Mouse (Mus musculus): ENCODE data around the gene Cdiptos.

Gene Cdiptos

DNA sequence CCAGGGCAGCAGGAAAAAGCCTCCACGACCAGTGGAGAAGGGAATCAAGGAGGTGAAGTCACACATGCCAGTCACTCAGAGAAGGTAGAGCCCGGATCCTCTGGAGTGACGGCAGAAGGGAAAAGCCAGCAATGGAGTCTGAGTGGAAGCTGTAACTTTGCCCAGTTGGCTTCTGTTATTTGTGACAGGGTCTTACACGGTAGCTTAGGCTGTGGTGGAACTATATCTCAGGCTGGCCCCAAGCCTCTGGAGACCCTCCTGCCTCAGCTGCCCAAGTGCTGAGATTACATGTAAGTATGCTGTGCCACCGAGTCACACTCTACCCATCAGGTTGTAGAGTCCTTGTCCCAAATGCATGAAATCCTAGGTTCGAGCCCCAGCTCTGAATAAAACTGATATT is 37.5 kb upstream of the Cdiptos start:
- DNase-seq = peak in 1 of 2 experiments; percentile 32

DNA sequence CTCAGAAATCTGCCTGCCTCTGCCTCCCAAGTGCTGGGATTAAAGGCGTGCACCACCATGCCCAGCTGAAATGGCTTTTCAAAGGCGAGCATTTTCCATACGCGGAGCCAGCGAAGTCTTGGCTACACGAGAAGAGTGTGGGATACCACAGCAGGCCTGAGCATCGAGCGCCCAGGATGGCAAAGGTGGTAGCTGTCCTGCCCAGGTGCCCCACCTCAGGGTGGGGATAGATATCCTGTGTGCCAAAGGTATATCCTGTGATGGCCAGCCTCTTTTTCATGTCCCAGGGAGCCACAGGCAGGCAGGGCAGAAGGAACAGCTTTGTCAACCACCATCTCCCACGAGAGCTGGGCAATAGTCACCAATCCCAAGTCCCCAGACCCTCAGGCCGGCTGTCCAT is 36.9 kb upstream of the Cdiptos start:
- DNase-seq = peak in 1 of 2 experiments; percentile 44

DNA sequence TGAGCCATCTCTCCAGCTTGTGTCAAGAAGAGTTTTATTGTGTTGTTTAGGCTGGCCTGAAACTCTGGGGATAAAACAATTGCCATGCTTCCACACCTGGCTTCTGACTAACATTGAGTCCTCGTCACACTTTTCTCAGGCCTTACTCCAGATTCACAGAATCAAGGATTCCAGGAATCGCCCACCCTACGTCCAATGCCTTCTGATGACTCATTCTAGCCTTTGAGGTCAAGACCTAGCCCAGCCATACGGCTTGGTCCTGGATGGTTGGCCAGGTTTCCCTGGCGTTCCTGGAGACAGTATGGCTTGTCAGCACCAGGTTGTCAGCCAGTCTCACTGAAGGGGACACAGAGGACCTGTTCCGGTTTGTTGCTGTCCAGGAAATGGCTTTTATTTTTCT is 36.5 kb upstream of the Cdiptos start:
- peak; percentile 38 to 49 for DNase-seq

DNA sequence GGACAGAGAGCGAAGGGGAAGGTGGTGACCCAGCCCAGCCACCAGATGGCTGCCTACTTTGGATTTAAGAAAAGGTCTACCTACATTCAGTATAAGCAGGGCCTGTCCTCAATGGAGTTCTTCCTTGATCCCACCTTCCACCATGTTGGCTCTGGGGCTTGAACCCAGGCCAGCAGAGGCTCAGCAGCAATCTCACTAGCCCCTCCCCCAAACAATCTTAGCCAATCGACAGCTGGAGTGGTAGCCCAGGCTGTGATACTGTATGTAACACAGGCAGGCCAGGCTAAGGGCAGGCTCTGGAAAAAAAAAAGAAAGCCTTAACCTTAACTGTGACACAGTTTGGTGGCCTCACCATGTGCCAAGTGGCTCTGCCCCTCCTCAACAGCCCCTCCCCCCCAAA is 35.8 kb upstream of the Cdiptos start:
- DNase-seq = peak in 1 of 2 experiments; percentile 45

DNA sequence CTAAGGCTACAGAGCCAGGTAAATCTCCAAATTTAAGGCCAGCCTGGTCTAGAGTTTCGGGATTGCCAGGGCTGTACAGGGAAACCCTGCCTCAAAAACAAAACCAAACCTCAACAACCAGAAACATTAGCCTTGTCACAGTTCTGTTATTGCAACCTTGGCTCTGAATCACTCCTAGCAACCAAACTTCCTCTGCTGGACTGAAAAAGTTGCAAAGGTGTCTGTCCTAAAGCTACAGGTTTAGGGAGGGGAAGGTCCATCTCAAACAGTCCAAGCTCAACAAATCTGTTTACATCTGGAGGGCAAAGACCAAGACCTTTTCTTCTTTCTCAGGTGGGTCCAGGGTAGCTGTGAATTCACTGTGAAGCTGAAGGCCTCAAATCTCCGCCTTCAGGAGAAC is 35.2 kb upstream of the Cdiptos start:
- DNase-seq = no peak

DNA sequence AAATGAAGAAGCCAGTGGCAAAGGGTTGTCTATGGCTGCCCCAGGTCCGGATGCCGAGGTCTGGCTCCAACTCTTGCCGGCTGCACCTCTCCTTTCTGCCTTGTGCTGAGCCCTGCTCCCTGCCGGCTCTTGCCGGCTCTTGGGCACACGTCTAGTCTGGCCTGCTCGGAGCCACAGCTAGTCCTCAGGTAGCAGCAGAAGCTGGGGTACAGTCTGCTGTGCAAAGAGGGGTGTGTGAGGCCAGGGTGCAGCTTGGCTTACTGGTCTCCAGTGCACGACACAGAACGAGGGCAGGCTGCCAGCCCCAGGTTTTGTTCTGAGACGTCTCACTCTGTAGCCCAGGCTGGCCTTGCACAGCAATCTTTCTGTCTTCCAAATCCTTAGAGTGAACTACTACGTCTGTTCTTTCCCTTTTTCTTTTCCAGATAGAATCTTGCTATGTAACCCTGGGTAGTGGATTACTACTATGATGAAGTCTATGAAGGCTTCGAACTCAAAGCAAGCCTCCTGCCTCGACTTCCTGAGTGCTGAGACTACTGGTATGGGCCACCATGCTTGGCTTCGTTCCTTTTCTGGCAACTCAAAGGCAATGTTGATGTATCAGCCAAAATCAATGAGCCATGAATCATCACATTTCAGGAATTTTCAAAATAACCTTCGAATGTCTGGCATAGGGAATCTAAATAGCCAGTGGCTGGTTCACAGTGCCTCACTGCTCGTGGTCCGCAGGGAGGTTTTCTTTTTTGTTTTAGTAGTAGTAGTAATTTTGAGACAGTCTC is 33.6 kb upstream of the Cdiptos start:
- peak; percentile 75 to 78 for DNase-seq

DNA sequence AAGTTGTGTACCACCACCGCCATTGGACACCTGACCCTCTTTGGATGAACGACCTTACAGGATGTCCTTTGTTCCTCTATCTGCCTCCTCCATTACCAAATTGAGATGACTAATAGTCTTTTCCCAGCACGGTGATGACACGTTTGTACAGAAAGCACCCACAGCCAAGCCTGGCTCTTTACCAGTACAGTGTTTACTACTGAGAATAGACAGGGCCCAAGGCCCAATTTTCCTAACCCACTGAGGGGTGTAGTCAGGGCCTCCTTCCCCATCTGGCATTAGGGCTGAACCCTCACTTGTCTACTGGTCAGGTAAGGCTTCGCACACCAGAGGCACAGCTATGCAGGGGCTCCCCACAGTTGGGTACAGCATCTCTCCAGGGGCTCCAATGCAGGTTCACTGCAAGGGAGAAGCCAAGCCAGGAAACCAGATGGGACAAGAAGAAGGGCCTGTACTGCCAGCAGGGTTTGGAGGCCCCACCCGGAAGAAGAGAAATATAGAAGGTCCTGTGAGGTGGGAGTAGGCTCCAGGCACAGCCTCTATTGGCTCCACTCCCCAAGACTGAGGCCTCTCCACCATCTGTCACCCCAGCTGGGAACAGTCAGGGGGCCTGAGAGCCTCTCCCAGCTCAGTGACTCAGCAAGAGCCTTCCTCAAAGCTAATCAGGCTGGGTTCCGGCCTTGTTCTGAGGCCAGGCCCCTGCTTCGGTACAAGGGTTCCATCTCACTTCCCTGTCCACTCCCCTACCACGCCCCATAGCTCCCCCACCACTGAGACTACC is 32.5 kb upstream of the Cdiptos start:
- peak; percentile 97 to 98 for DNase-seq

DNA sequence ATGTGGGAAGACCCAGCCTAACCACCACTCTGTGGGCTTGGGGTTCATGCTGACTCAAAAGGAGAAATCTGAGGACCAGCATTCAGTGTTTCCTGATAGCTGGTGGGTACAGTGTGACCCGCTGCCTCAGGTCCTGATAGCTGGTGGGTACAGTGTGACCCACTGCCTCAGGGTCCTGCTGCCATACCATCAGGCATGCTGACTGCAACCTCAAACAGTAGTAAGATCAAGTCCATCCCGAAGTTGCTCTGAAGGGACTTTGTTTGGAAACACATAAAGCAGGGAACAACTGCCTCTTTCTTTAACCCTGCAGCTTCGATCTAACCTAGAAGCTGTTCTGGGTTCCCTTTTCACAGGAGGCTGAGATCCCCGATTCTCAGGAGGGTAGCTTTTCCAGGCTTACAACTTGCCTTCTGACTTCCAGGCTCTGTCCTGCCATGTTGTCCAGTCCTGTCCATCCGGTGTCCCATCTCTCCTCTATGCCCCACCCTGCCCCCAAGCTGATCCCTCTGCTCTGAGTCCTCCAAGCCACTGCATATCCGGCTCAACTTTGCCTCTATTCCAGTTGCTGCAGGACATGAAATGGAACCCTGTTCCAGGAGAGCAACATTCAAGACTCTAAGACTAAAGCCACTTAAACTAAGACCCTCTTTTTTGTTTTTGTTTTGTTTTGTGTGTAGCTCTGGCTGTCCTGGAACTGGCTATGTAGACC is 31.6 kb upstream of the Cdiptos start:
- peak; percentile 46 to 53 for DNase-seq

DNA sequence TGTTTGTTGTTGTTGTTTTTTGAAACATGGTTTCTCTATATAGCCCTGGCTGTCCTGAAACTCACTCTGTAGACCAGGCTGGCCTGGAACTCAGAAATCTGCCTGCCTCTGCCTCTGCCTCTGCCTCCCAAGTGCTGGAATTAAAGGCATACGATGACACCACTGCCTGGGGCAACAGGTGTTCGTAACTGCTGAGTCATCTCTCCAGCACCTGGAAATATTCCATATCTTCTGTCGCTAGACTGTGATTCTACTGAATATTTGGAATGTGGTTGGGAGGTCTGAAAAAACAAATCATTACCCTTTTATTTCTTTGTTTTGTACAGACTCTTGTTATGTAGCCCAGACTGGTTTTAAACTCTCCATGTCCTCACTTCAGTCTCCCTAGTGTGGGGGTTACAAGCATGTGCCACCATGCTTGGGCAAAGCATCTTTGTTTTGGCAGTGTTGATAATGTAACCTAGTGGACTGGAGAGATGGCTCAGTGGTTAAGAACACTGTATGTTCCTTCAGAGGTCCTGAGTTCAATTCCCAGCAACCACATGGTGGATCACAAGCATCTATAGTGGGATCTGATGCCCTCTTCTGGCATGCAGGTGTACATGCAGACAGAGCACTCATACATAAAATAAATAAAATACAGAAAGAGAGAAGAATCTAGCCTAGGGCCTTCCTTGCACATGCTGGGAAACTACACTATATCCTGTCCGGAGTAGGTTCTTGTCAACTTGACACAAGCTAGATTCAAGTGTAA is 28.4 kb upstream of the Cdiptos start:
- no peak for DNase-seq

DNA sequence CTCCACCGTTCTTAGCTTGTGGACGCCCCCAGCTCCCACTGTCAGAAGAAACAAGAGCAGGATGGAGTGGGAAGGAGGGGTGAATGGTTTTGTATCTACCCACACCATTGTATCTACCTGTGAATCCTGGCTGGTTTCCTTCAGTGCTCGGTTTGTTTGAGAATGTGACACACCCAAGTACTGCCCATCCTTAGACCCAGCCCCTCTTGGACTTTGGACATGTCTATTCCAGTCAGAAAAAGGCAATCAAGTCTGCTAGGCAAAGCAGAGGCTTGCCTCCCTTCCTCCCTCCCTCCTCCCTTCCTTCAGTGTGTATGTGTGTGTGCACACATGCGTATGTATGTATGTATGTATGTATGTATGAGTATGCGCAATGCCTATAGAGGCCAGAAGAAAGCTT is 27.7 kb upstream of the Cdiptos start:
- DNase-seq = no peak

DNA sequence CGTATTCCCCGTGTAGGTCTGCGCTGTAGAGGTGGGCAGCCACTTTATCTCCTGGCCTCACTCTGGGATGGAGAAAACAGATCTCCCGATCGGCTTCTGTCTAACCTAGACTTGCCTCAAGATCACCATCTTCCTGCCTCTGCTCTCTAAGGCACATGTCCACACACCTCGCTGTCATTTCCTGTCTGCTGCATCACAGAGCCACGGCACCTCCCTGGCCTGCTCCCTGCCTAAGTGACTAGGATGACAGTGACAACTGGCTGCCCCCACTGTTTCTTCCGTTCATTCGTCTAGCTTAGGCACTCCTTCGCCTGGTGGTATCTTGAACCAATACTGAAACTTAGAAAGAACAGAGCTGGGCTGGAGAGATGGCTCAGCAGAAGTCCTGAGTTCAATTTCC is 23.7 kb upstream of the Cdiptos start:
- DNase-seq = no peak

DNA sequence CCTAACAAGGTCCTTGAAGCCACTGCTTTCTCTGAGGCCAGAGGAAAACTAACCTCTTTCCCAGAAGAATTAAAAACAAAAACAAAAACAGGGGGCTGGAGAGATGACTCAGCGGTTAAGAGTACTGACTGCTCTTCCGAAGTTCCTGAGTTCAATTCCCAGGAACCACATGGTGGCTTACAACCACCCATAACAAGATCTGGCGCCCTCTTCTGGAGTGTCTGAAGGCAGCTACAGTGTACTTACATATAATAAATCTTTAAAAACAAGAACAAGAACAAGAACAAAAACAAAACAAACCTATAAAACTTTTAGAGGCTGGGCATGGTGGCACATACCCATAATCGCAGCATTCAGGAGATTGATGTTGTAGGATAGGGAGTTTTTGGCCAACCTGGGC is 20.6 kb upstream of the Cdiptos start:
- DNase-seq = no peak

DNA sequence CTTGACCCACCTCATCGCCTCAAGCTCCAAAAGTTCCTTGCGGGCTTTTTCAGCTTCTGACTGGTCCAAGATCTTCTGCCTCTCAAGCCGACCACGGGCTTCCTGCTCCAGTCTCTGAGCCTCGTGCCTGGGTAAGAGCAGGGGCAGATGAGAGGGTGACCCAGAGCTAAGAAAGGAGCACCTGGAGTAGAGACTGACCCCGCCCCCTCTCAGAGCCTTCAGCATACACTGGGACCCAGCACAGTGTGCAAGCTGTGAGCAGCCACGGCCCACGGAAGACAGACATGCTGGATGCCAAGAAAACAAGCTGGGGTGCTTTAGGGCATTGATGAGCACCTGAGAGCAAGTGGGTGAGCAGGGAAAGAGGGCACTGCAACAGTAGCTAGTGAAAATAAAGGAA is 12.9 kb upstream of the Cdiptos start:
- no peak for DNase-seq

DNA sequence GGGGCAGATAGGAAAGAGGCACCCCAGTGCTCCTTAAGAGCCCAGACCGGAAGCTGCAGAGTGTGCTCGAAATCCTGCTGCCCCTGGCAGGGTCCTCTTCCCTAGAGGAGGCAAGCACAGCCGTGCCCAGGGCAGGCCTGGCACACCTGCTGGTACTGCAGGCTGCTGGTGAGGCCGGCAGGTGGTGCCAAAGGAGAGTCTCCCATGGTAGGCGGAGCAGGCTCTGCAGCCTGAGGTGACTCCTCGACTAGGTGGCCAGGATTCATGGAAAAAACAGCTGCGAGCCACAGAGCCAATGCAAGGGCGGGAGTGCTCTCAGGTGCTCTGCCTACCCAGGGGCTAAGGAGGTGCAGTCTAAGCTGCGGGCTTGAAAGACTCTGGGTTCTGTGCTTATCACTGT is 10.4 kb upstream of the Cdiptos start:
- peak; percentile 85 to 89 for DNase-seq

DNA sequence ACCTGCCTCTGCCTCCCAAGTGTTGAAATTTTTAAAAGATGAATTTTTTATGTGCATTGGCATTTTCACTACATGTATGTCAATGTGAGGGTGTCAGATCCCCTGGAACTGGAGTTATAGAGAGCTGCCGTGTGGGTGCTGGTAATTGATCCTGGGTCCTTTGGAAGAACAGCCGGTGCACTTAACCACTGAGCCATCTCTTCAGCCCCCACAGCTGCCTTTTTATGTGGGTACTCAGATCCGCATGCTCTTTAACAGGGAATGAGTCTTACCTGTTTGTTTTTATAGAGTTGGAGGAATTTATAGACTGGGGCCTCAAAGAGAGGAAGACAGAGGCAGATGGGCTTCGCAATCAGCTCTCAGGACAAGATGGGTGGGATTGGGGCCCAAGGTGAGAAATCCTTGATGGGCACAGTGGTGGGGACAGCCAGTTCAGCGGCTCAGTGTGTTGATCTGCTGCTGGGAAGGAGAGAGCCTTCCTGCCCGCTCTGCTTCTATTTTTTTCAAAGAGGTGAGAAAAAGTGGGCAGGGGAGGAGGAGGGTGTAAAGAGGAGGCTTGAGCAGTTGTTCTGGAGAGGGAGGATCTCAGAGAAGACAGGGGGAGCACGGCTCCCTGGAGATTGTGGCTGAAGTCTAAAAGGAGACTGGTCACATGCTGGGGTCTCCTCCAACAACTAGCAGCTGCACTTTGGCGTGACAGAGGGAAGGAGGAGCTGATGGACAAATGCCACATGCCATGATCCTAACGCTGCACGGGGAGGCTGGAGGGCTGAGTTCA is 9.0 kb upstream of the Cdiptos start:
- peak in 1 of 2 experiments; percentile 31 for DNase-seq

DNA sequence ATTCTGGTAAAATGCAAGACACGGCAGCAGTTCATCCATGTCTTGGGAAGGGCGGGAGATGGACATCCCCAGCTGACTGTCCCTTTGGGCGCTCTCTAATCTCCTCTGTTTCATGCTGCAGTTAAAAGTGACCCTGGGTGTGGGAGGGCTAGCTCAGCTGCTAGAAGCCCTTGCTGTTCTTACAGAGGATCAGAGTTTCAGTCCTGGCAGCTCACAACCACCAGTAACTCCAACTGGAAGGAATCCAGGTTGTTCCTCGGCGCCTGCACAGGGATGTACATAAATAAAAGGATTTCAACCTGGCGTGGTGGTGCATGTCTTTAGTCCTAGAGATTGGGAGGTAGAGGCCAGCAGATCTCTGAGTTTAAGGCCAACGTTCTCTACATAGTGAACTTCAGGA is 7.2 kb upstream of the Cdiptos start:
- DNase-seq = peak in 1 of 2 experiments; percentile 44

DNA sequence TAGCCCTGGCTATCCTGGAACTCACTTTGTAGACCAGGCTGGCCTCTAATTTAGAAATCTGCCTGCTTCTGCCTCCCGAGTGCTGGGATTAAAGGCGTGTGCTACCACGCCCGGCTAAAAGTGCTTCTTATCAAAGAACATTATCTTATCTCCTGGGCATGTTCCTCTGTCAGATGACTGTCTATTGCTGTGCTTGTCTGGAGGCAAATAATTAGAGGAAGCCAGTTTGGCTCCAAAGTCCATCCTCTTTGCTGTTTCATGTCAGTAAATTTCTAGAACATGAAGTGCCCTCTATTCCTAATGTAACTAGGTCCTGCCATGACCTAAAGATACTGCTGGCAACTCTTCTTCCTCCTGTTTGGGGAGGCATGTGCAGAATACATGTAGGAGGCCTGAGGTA is 6.2 kb upstream of the Cdiptos start:
- DNase-seq = no peak

DNA sequence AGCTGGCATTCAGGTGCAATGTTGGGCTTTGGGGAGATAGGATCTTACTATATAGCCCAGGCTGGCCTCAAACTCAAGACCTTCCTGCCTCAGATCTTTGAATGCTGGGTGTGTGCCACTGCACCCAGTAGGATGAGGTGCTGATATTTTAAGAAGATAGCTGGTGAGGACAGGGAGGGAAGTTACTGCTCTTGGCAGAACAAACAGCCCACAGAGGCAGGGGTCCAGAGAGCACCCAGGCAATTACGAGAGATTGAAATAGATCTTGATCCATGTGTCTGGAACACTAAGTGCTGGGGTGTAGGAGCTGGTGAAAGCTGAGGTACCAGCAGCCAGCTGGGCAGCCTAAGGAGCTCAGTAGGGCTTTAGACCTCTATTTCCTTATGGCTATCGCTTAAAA is 5.7 kb upstream of the Cdiptos start:
- DNase-seq = no peak

DNA sequence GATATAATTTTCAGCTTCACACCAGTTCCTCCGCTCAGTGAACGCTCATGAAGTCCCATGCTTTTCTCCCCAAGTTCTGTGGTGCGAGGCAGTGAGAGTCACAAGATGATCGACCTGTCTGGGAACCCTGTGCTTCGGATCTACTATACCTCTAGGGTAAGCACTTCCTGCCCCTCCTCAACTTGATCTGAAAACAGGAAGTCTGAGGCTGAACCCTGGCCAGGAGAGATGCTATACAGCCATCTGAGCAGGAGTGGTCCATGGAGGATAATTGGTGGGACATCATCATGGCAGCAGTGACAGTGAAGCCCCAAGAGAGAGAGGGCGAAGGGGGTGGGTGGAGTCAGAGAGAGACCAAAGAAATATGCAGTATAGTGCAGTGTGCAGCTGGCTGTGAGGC is 2.9 kb upstream of the Cdiptos start:
- no peak for DNase-seq

DNA sequence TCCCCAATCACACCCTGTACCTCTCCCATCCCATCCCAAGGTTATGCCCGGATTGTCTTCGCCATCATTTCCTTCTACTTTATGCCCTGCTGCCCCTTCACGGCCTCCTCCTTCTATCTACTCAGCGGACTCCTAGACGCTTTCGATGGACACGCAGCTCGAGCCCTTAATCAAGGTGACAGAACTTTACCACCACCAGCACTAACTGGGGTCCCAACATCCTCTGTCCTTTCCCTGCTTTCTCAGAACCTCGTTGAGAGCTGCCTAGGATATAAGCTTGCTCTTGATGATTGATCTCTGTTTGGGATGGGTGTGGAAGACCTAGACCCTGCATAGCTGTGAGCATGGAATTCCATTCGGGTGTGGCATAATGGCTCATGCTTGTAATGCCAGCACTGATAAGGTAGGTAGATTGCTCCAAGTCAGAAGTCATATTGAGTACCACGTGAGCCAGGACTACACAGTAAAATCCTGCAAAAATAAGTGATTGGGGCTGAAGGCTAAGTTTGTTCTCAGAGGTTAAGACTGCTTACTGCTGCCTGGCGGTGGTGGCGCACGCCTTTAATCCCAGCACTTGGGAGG is 1.1 kb upstream of the Cdiptos start:
- DNase-seq = no peak

DNA sequence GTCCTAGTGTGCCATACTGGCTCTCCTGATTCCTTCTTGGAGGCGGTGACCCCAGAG is 177 bp downstream of the Cdiptos start, which contains the start of gene Cdipt:
TSS of gene Cdipt (plus strand) at position 22 of the 57 bp plus-strand sequence.
- DNase-seq = no peak

DNA sequence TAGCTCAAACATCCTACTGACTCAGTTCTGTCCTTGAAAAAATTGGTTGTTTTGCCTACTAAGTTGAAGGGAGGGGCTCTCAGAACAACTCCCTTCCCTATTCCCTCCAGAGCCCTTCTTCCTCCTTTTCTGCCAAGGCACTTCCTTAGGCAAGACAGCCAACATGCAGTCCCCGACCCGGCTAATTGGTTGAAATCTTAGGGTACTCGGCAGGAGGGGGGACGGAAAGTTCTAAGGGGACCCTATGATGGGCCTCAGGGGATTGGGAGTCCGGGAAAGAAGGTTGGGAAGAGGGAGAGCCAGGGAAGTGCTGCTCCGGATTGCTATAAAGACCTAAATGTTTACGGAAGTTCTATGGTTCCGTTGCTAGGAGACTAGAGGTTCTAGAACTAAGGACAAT is 405 bp downstream of the Cdiptos start:
- DNase-seq = peak in 1 of 2 experiments; percentile 28
